ENCODE assay signal across 22 mouse cellular contexts in genomic region chr6:71760073-71760472, GRCm38 (mm10). TPM values are rescaled to one million over a fixed set of nuclear protein-coding genes. Genes with fewer than 3 reads are reported as not detected.
"Had no signal": no experiment of that assay in that cellular context is flagged by ENCODE, and none has a peak within 500 bp of the region (broad histone marks: within the 10 kb centered on the region; RNA-seq: fewer than 3 reads in every experiment).

No protein-coding gene starts in this region.

- H3K9ac ChIP-seq: limb, embryonic 13.5 days; liver, embryonic 12.5 days; liver, embryonic 15.5 days; lung, embryonic 15.5 days; midbrain, embryonic 12.5 days; stomach, embryonic 15.5 days had no signal

- ATAC-seq: intestine, postnatal 0 days; liver, embryonic 12.5 days; midbrain, embryonic 16.5 days had no signal

- H3K9me3 ChIP-seq: limb, embryonic 13.5 days; liver, embryonic 12.5 days; liver, embryonic 15.5 days; lung, embryonic 15.5 days; midbrain, embryonic 12.5 days; stomach, embryonic 15.5 days had no signal

- H3K36me3 ChIP-seq: limb, embryonic 13.5 days; liver, embryonic 12.5 days; liver, embryonic 15.5 days; lung, embryonic 15.5 days; stomach, embryonic 15.5 days had no signal

- H3K4me2 ChIP-seq: limb, embryonic 13.5 days; liver, embryonic 12.5 days; liver, embryonic 15.5 days; lung, embryonic 15.5 days; midbrain, embryonic 12.5 days; stomach, embryonic 15.5 days had no signal

- H3K27ac ChIP-seq: kidney, postnatal 0 days; layer of hippocampus, adult 2 months; left cerebral cortex, adult 2 months; limb, embryonic 13.5 days; liver, embryonic 12.5 days; liver, embryonic 15.5 days; lung, embryonic 15.5 days; midbrain, embryonic 12.5 days; stomach, embryonic 15.5 days had no signal

- H3K4me3 ChIP-seq: layer of hippocampus, adult 2 months; left cerebral cortex, adult 2 months; limb, embryonic 13.5 days; liver, embryonic 12.5 days; liver, embryonic 15.5 days; lung, embryonic 15.5 days; midbrain, embryonic 12.5 days; stomach, embryonic 15.5 days had no signal

- H3K27me3 ChIP-seq: limb, embryonic 13.5 days; liver, embryonic 12.5 days; liver, embryonic 15.5 days; lung, embryonic 15.5 days; midbrain, embryonic 12.5 days; stomach, embryonic 15.5 days had no signal

- DNase-seq: kidney, adult 2 months; kidney, postnatal 25 days; layer of hippocampus, adult 9-11 months; liver; lung, adult 18-20 months; lung, postnatal 10 days; lung, postnatal 36 days; right cerebral cortex, postnatal 25 days; spleen, adult 18-20 months had no signal

RNA-seq across cellular contexts. Expression of gene Reep1, which starts 52.7 kb away (rescaled TPM):
- total RNA-seq: megakaryocyte-erythroid progenitor cell, adult 5-6 weeks; monocyte, adult 5-6 weeks had no signal
